Mouse (Mus musculus) ES-Bruce4 (cell line): ENCODE measurements around the gene Itga9. TPM values are rescaled to one million over a fixed set of nuclear protein-coding genes. Genes with fewer than 3 reads are reported as not detected.

Experiments used
- H3K27ac ChIP-seq: 2 replicates; pipeline ENCODE4 v1.5.1; 2012; ENCODE audit warnings: low read length, inconsistent platforms; ENCODE audit not compliant: insufficient read depth
- H3K27me3 ChIP-seq: 2 replicates; pipeline ENCODE4 v1.6.1; 2012; ENCODE audit warnings: mild to moderate bottlenecking, low read length, inconsistent platforms; ENCODE audit not compliant: control insufficient read depth, poor library complexity, insufficient read depth, severe bottlenecking
- H3K36me3 ChIP-seq: 2 replicates; pipeline ENCODE4 v1.6.1; 2012; ENCODE audit warnings: inconsistent platforms, mild to moderate bottlenecking, low read length, moderate library complexity; ENCODE audit not compliant: control insufficient read depth, poor library complexity, insufficient read depth, severe bottlenecking
- H3K4me1 ChIP-seq: one replicate; pipeline ENCODE4 v1.8.1; 2011; ENCODE audit warnings: low read length; ENCODE audit not compliant: control insufficient read depth, insufficient read depth
- H3K4me3 ChIP-seq: 2 replicates; pipeline ENCODE4 v1.5.1; 2011; ENCODE audit warnings: low read depth, mild to moderate bottlenecking, low read length
- H3K9ac ChIP-seq: 2 replicates; pipeline ENCODE4 v1.6.1; 2012; ENCODE audit warnings: low read depth, mild to moderate bottlenecking, inconsistent platforms; ENCODE audit not compliant: poor library complexity, severe bottlenecking
- H3K9me3 ChIP-seq: replicated peaks from 2 replicates; pipeline ENCODE4 v1.6.1; 2012; ENCODE audit warnings: mild to moderate bottlenecking, low read length, inconsistent platforms; ENCODE audit not compliant: control insufficient read depth, poor library complexity, insufficient read depth, severe bottlenecking
- CTCF ChIP-seq: IDR thresholded peaks from one replicate; pipeline ENCODE4 v1.8.1; 2011; ENCODE audit warnings: low read depth, low read length
- EP300 ChIP-seq: IDR thresholded peaks from 2 replicates; pipeline ENCODE4 v1.6.1; 2011; ENCODE audit warnings: low read depth, low read length; ENCODE audit not compliant: insufficient read depth
- POLR2A ChIP-seq: IDR thresholded peaks from one replicate; pipeline ENCODE4 v1.8.1; 2011; ENCODE audit warnings: low read length; ENCODE audit not compliant: insufficient read depth
- polyA plus RNA-seq: library from polyadenylated mRNA; stranded (reverse); fragments of >200 nt; gene quantifications from 2 replicates; pipeline ENCODE4 v1.2.4, GENCODE M21; 2011; ENCODE audit warnings: low read depth; ENCODE audit not compliant: missing spikeins, insufficient read depth, insufficient read length

Itga9 gene
- polyA plus RNA-seq, 1 experiment, result 5.2 TPM

DNA sequence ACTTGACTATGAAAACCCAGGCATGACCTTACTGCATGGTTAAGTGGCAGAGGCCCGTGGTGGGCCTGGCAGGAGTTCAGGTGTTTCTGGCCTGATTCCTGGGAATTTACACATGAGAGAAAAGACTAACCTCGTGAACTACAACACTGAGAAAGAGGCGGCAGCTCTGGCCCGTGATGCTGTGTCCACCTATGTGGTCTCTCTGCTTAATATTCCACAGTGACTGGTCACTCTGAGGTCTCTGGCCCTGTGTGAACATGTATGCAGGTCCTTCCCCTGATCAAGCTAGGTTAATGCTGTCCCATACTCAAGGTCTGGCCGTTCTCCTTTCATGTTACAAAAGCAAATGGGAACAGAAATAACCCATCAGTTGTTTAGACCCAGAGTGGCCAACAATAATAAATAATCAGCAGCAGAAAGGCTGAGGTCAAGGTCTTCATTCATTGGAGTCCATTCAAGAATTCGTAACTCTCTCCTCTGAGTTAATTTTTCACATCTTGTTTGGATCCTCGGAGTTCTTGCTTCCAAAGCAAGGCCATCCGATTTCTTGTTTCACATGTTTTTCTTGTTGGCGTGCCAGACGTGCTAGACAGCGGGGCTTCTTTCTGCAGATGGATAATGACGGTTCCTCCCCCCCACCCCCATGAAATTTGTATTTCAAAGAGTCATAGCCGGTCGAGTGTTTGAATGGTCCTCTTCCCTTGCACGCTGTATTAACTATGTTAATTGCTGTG, 194.9 kb downstream of the Itga9 start:
- Histone ChIP-seq H3K9me3 (no peaks in the 10 kb centered on the region), H3K27me3 (no peaks in the 10 kb centered on the region), H3K36me3 (no peaks in the 10 kb centered on the region), H3K27ac (no peak overlapping the region), H3K9ac (no peak overlapping the region), H3K4me1 (no peaks in the 10 kb centered on the region), H3K4me3 (no peak overlapping the region)
- TF ChIP-seq POLR2A (no peak), EP300 (no peak), CTCF (no peak)

DNA sequence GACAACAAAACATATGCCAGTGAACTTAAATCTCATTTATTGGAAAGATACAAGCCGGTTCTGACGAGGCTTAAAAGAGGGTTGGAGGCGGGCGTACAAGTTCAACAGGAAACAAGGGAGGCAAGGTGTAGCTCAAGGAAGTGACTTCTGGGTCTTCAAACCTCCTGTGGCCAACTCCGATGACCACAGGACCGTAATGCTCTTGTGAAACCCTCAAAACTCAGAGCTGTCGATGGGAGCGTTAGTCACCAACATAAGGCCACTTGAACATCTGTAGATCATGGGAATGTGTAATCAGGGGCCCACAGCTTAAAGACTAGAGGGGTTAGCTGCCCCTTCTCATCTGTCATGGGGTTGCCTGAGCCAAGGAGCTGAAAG, 195.4 kb downstream of the Itga9 start:
- Histone ChIP-seq H3K27me3 (no peaks in the 10 kb centered on the region), H3K4me1 (no peaks in the 10 kb centered on the region), H3K36me3 (no peaks in the 10 kb centered on the region), H3K9ac (no peak overlapping the region), H3K4me3 (no peak overlapping the region), H3K9me3 (no peaks in the 10 kb centered on the region), H3K27ac (no peak overlapping the region)
- TF ChIP-seq POLR2A (no peak), EP300 (no peak), CTCF (no peak)

DNA sequence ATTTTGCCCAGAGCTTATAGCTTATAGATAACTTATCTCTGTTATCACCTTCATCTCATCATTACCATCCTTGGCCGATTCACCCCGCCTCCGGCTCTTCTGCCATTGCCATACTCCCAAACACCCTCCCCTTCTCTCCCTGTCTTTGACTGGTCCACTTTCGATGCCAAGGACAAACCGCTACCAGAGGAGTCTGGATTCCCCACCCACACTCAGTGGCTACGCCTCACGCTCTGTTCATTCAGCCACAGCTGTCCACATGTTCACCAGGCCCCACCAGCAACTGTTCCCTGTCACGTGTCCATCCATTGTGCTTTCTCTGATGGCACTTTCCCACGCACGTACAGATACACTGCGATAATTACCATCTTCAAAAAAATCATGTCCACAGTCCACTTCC, 195.9 kb downstream of the Itga9 start:
- H3K36me3 ChIP-seq, result no peaks in the 10 kb centered on the region
- H3K9ac ChIP-seq, result no peak overlapping the region
- H3K27ac ChIP-seq, result no peak overlapping the region
- no peaks in the 10 kb centered on the region for H3K27me3 ChIP-seq
- no peaks in the 10 kb centered on the region for H3K4me1 ChIP-seq
- H3K9me3 ChIP-seq, result no peaks in the 10 kb centered on the region
- TF ChIP-seq POLR2A (no peak), CTCF (no peak)
- H3K4me3 ChIP-seq, result no peak overlapping the region

DNA sequence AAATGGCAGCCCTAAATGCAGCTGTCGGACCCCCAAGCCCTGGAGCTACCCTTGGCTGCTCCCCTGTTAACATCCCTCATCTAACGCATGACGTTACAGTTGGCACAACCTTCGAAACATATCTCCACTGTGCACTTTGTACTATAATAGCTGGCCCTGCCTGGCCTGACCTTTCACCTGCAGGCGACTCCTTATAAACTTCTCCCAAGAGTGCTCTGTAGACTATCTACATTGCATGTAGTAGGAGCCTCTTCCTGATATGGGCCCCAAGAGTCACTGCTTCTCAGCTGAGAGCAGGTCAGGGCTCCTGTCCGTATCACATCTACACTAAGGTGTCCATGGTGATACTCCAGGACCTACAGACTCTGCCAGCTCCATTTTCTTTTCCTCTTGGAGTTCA, 199.2 kb downstream of the Itga9 start:
- no peaks in the 10 kb centered on the region for H3K4me1 ChIP-seq
- no peak overlapping the region for H3K9ac ChIP-seq
- no peaks in the 10 kb centered on the region for H3K9me3 ChIP-seq
- H3K27ac ChIP-seq, result no peak overlapping the region
- H3K36me3 ChIP-seq, result no peaks in the 10 kb centered on the region
- TF ChIP-seq POLR2A (no peak), EP300 (no peak), CTCF (no peak)
- no peak overlapping the region for H3K4me3 ChIP-seq
- H3K27me3 ChIP-seq, result no peaks in the 10 kb centered on the region

DNA sequence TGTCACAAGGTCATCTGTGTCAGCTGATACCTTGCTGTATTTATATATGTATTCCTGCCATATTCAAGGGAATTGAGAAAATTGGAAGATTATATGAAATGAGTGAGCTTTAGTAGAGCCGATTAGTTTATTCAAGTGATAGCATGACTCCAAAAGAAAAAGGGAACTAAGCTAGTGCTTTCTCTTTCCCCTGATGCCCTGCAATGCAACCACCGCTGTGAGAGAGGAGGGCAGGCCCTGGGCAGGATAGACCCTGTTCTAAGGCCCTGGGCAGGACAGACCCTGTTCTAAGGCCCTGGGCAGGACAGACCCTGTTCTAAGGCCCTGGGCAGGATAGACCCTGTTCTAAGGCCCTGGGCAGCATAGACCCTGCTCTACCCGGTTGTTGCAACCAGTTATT, 201.2 kb downstream of the Itga9 start:
- Histone ChIP-seq H3K9me3 (no peaks in the 10 kb centered on the region), H3K4me1 (no peaks in the 10 kb centered on the region), H3K27me3 (no peaks in the 10 kb centered on the region), H3K36me3 (no peaks in the 10 kb centered on the region), H3K4me3 (no peak overlapping the region), H3K9ac (no peak overlapping the region), H3K27ac (no peak overlapping the region)
- TF ChIP-seq CTCF, result no peak
- TF ChIP-seq POLR2A, result no peak

DNA sequence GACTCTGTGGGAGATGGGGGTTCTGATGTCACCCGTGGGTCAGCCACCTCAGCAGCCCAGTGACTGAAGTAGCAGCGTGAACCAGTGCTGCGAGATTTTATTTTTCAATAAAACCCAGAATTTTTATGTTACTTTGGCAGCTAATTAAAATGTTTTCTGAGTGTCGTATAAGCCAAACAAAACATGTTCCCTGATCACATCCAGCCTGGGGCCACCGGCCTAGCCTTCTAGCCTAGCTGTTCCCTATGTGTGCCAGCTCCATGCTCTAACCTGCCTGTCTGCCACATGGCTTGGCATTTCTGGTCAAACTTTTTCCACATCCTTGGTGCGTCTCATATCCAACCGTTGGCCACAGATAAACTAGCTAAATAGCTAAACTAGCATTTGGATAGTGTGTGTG, 205.7 kb downstream of the Itga9 start:
- Histone ChIP-seq H3K4me1 (no peaks in the 10 kb centered on the region), H3K27ac (no peak overlapping the region), H3K9me3 (no peaks in the 10 kb centered on the region), H3K9ac (no peak overlapping the region), H3K27me3 (no peaks in the 10 kb centered on the region), H3K4me3 (no peak overlapping the region), H3K36me3 (no peaks in the 10 kb centered on the region)
- no peak for TF ChIP-seq POLR2A
- TF ChIP-seq CTCF, result no peak
- TF ChIP-seq EP300, result no peak
